Mouse (Mus musculus): ENCODE data around the gene Chchd6. TPM values are rescaled to one million over a fixed set of nuclear protein-coding genes. Genes with fewer than 3 reads are reported as not detected.

Gene Chchd6
- total RNA-seq (2021), result 25.8 and 28.5 TPM in 2 replicates
- long read RNA-seq, experiment 1, transcript Chchd6-201 (8 exons, 1,121 nt), result major isoform, 43 of 51 reads
- long read RNA-seq, experiment 1, partial matches to known transcripts, result 4 of 51 reads
- long read RNA-seq, experiment 1, other reads (novel, unspliced or antisense), result 1 of 51 reads
- long read RNA-seq, experiment 2, transcript Chchd6-201 (8 exons, 1,121 nt), result major isoform, 37 of 47 reads
- long read RNA-seq, experiment 2, partial matches to known transcripts, result 2 of 47 reads
- long read RNA-seq, experiment 2, other reads (novel, unspliced or antisense), result 4 of 47 reads

- DNase-seq, result peak; percentile 97
Observed at GRCm38 (mm10) chr6:89595018-89595776, at the start of gene Chchd6. Gene Chchd6, minus strand, starts transcription at chr6:89595652.

GRCm38 (mm10) chr6:89644271-89645075 lies 49.0 kb upstream of the Chchd6 start:
- peak; percentile 97 for DNase-seq

GRCm38 (mm10) chr6:89643798-89644270 lies 48.4 kb upstream of the Chchd6 start, which contains the start of gene Txnrd3:
Gene Txnrd3, plus strand, starts transcription at chr6:89643988.
- peak; percentile 97 for DNase-seq

- peak; percentile 72 for DNase-seq
Observed at GRCm38 (mm10) chr6:89639025-89639424, 43.6 kb upstream of the Chchd6 start.

- no peak for DNase-seq
Observed at GRCm38 (mm10) chr6:89637977-89638376, 42.5 kb upstream of the Chchd6 start.

GRCm38 (mm10) chr6:89634400-89634799 lies 38.9 kb upstream of the Chchd6 start:
- peak; percentile 19 for DNase-seq

- no peak for DNase-seq
Observed at GRCm38 (mm10) chr6:89633115-89633514, 37.7 kb upstream of the Chchd6 start.

- peak; percentile 87 for DNase-seq
Observed at GRCm38 (mm10) chr6:89631809-89632562, 36.5 kb upstream of the Chchd6 start.

GRCm38 (mm10) chr6:89628045-89628785 lies 32.8 kb upstream of the Chchd6 start:
- no peak for DNase-seq

GRCm38 (mm10) chr6:89622647-89623046 lies 27.2 kb upstream of the Chchd6 start:
- no peak for DNase-seq

GRCm38 (mm10) chr6:89615373-89615755 lies 19.9 kb upstream of the Chchd6 start:
- DNase-seq, result no peak

- DNase-seq, result no peak
Observed at GRCm38 (mm10) chr6:89614596-89615372, 19.3 kb upstream of the Chchd6 start.

GRCm38 (mm10) chr6:89614107-89614471 lies 18.6 kb upstream of the Chchd6 start:
- no peak for DNase-seq

- no peak for DNase-seq
Observed at GRCm38 (mm10) chr6:89613336-89614106, 18.1 kb upstream of the Chchd6 start.

- DNase-seq, result peak; percentile 29
Observed at GRCm38 (mm10) chr6:89607999-89608398, 12.5 kb upstream of the Chchd6 start.

GRCm38 (mm10) chr6:89606096-89606495 lies 10.6 kb upstream of the Chchd6 start:
- DNase-seq, result peak; percentile 11

- no peak for DNase-seq
Observed at GRCm38 (mm10) chr6:89596510-89596909, 1.1 kb upstream of the Chchd6 start.

GRCm38 (mm10) chr6:89595777-89596146 lies 310 bp upstream of the Chchd6 start:
- no peak for DNase-seq

- no peak for DNase-seq
Observed at GRCm38 (mm10) chr6:89592016-89592415, 3.4 kb downstream of the Chchd6 start.

GRCm38 (mm10) chr6:89591531-89591930 lies 3.9 kb downstream of the Chchd6 start:
- DNase-seq, result no peak

Measured in adrenal gland, postnatal 14 days (tissue).